Mouse (Mus musculus): ENCODE results near the gene Git1. TPM values are rescaled to one million over a fixed set of nuclear protein-coding genes. Genes with fewer than 3 reads are reported as not detected.

The Git1 gene
- total and polyA plus RNA-seq, 3 experiments = 8.8 to 57.8 (median 28.9) TPM

DNA sequence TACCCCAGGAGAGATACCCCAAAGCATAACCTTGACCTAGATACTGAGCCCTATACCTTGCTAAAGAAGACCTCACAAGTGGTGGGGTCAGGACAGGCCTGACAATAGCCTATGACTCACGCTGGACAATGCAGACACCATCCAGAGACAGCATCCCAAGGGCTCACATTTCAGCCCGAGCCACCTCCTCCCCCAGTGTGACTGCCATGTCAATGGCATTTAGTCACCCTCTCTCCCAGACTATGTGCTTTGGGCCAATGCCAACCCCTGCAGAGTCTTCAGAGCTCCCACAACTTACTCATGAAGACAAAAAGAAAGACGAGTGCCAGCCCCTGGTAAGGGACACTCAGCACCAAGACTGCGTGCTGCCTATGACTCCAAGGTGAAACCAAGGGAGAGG is 28.7 kb upstream of the Git1 start:
- Histone ChIP-seq H3K4me2 (ENCODE audit: insufficient read depth, low read depth, poor library complexity, severe bottlenecking) (no peak overlapping the region), H3K79me2 (replicated peaks; ENCODE audit: control insufficient read depth, extremely low read depth, insufficient read depth, poor library complexity, severe bottlenecking) (no peaks in the 10 kb centered on the region), H3K27me3 (replicated peaks) (peaks cover 52% of the 10 kb centered on the region), H3K9ac (ENCODE audit: insufficient read depth, low read depth) (no peak overlapping the region), H3K4me3 (replicated peaks in 1 of 3; ENCODE audit: low read depth in 2 of 3, low read length in 2 of 3, poor library complexity in 1 of 3) (no peak overlapping the region), H3K27ac (ENCODE audit: insufficient read depth, low read depth) (no peak overlapping the region), H3K36me3 (replicated peaks in 1 of 2; ENCODE audit: control insufficient read depth in 1 of 2, insufficient read depth in 1 of 2, low read length in 1 of 2) (no peaks in the 10 kb centered on the region), H3K4me1 (ENCODE audit: control insufficient read depth in 1 of 2, insufficient read depth in 2 of 2) (peaks cover 9 to 31% of the 10 kb centered on the region in 2 experiments), H3K9me3 (replicated peaks; ENCODE audit: low read length) (no peaks in the 10 kb centered on the region)
- dilution Hi-C loops (cut with MboI; ENCODE audit: extremely low pct_ligation_motif_present, extremely low pct_unique_long_range_greater_than_20kb, low sequenced_read_pairs) (no loop called here), in situ Hi-C loops (cut with MboI; ENCODE audit: low pct_ligation_motif_present, low pct_unique_long_range_greater_than_20kb, low sequenced_read_pairs) (loop anchor here (25.0 kb wide), 1 partner anchor 477 kb away; the partner anchor contains the start of gene Slc6a4)
- no peak for DNase-seq (ENCODE audit: extremely low read depth)
- TF ChIP-seq JUND (conservative IDR thresholded peaks at IDR 0.05; ENCODE audit: low read depth, low read length) = no peak
- no peak for TF ChIP-seq UBTF (IDR thresholded peaks at IDR 0.05; ENCODE audit: low read depth, low read length)
- no peak for TF ChIP-seq IRF4 (IDR thresholded peaks at IDR 0.05; ENCODE audit: low read depth, low read length)
- TF ChIP-seq CHD2 (IDR thresholded peaks at IDR 0.05; ENCODE audit: low read length) = no peak

DNA sequence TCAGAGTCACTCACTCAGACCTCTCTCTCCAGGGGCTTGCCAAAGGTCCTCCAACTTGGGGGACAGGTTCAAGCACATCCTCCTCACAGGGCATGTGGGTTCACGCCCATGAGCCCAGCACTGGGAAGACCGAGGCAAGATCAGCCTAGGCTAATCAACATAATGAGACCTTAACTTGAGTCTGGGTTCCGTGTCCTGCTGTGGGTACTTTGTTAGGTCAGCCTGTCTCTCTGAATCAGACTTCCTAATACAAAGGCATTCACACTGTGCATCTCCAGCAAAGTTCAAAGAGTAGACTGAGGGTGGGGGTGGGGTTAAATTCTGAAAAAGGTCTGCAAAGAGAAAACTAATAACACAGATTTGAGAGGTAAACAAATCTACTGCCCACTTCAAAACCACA is 28.3 kb upstream of the Git1 start:
- no peak overlapping the region for H3K4me3 ChIP-seq (replicated peaks in 1 of 3; ENCODE audit: low read depth in 2 of 3, low read length in 2 of 3, poor library complexity in 1 of 3)
- no peaks in the 10 kb centered on the region for H3K9me3 ChIP-seq (replicated peaks; ENCODE audit: low read length)
- dilution Hi-C loops (cut with MboI; ENCODE audit: extremely low pct_ligation_motif_present, extremely low pct_unique_long_range_greater_than_20kb, low sequenced_read_pairs) = no loop called here
- H3K27me3 ChIP-seq (replicated peaks) = peaks cover 52% of the 10 kb centered on the region
- H3K36me3 ChIP-seq (replicated peaks in 1 of 2; ENCODE audit: control insufficient read depth in 1 of 2, insufficient read depth in 1 of 2, low read length in 1 of 2) = no peaks in the 10 kb centered on the region
- H3K4me2 ChIP-seq (ENCODE audit: insufficient read depth, low read depth, poor library complexity, severe bottlenecking) = no peak overlapping the region
- in situ Hi-C loops (cut with MboI; ENCODE audit: low pct_ligation_motif_present, low pct_unique_long_range_greater_than_20kb, low sequenced_read_pairs) = loop anchor here (25.0 kb wide), 1 partner anchor 478 kb away; the partner anchor contains the start of gene Slc6a4
- no peak overlapping the region for H3K9ac ChIP-seq (ENCODE audit: insufficient read depth, low read depth)
- H3K79me2 ChIP-seq (replicated peaks; ENCODE audit: control insufficient read depth, extremely low read depth, insufficient read depth, poor library complexity, severe bottlenecking) = no peaks in the 10 kb centered on the region
- H3K27ac ChIP-seq (ENCODE audit: insufficient read depth, low read depth) = no peak overlapping the region
- peaks cover 9 to 30% of the 10 kb centered on the region in 2 experiments for H3K4me1 ChIP-seq (ENCODE audit: control insufficient read depth in 1 of 2, insufficient read depth in 2 of 2)
- DNase-seq (ENCODE audit: extremely low read depth) = no peak
- TF ChIP-seq ZC3H11A (IDR thresholded peaks at IDR 0.05; ENCODE audit: low read depth, low read length) (no peak), USF2 (conservative IDR thresholded peaks at IDR 0.05; ENCODE audit: low read depth, low read length) (no peak), RCOR1 (conservative IDR thresholded peaks at IDR 0.05; ENCODE audit: low read depth, low read length) (no peak), MXI1 (IDR thresholded peaks at IDR 0.05; ENCODE audit: low read depth, low read length) (no peak), UBTF (IDR thresholded peaks at IDR 0.05; ENCODE audit: low read depth, low read length) (no peak), ZNF384 (IDR thresholded peaks at IDR 0.05; ENCODE audit: low read depth, low read length) (no peak), SIN3A (IDR thresholded peaks at IDR 0.05; ENCODE audit: low read length) (no peak), PAX5 (IDR thresholded peaks at IDR 0.05; ENCODE audit: low read length) (no peak), CHD1 (IDR thresholded peaks at IDR 0.05; ENCODE audit: low read depth, low read length) (no peak), JUND (conservative IDR thresholded peaks at IDR 0.05; ENCODE audit: low read depth, low read length) (no peak), EP300 (IDR thresholded peaks at IDR 0.05; ENCODE audit: low read length) (no peak)

DNA sequence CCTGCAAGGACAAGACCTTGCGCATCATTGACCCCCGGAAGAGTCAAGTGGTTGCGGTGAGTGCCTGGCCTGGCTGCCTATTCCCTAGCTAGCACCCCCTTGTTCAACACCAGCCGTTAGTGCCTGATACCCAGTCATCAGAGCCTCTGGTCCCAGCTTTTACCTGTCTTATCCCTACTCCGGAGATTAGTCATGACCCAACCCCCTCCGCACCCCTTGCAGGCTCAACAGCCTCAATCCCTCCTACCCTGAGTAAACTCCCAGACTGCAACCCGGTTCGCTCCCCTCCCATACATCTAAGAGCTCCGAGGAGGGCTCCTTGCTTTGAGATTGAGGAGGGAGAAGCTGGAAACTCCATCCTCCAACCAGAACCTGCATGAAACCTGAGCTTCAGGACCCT is 26.8 kb upstream of the Git1 start:
- Histone ChIP-seq H3K36me3 (replicated peaks in 1 of 2; ENCODE audit: control insufficient read depth in 1 of 2, insufficient read depth in 1 of 2, low read length in 1 of 2) (no peaks in the 10 kb centered on the region), H3K27me3 (replicated peaks) (peaks cover 52% of the 10 kb centered on the region), H3K9me3 (replicated peaks; ENCODE audit: low read length) (no peaks in the 10 kb centered on the region), H3K4me2 (ENCODE audit: insufficient read depth, low read depth, poor library complexity, severe bottlenecking) (0 out of 2 replicates have a peak overlapping the region, but pooled peaks have one; percentile 59), H3K4me1 (ENCODE audit: control insufficient read depth in 1 of 2, insufficient read depth in 2 of 2) (peaks cover 9 to 27% of the 10 kb centered on the region in 2 experiments), H3K79me2 (replicated peaks; ENCODE audit: control insufficient read depth, extremely low read depth, insufficient read depth, poor library complexity, severe bottlenecking) (no peaks in the 10 kb centered on the region), H3K4me3 (replicated peaks in 1 of 3; ENCODE audit: low read depth in 2 of 3, low read length in 2 of 3, poor library complexity in 1 of 3) (no peak overlapping the region), H3K27ac (ENCODE audit: insufficient read depth, low read depth) (no peak overlapping the region), H3K9ac (ENCODE audit: insufficient read depth, low read depth) (no peak overlapping the region)
- dilution Hi-C loops (cut with MboI; ENCODE audit: extremely low pct_ligation_motif_present, extremely low pct_unique_long_range_greater_than_20kb, low sequenced_read_pairs) (no loop called here), in situ Hi-C loops (cut with MboI; ENCODE audit: low pct_ligation_motif_present, low pct_unique_long_range_greater_than_20kb, low sequenced_read_pairs) (loop anchor here (25.0 kb wide), 1 partner anchor 479 kb away; the partner anchor contains the start of gene Slc6a4)
- no peak for DNase-seq (ENCODE audit: extremely low read depth)
- TF ChIP-seq KAT2A (IDR thresholded peaks at IDR 0.05; ENCODE audit: insufficient replicate concordance, low read length) = no peak
- no peak for TF ChIP-seq UBTF (IDR thresholded peaks at IDR 0.05; ENCODE audit: low read depth, low read length)
- TF ChIP-seq RAD21 (IDR thresholded peaks at IDR 0.05; ENCODE audit: low read depth, low read length) = no peak
- TF ChIP-seq NRF1 (IDR thresholded peaks at IDR 0.05; ENCODE audit: low read depth, low read length) = no peak

All from CH12.LX (cell line).